Mouse (Mus musculus) midbrain, postnatal 0 days (tissue): ENCODE results near the gene Nfam1. TPM values are rescaled to one million over a fixed set of nuclear protein-coding genes. Genes with fewer than 3 reads are reported as not detected.
A peak's percentile ranks its signal among the peaks of the same experiment; 100 is the strongest.

ENCODE experiments used
- ATAC-seq: fragments of 200-750 bp; cut with Nextera tagmentation; 2 replicates; pipeline ENCODE4 v1.8.0; 2017; ENCODE audit warnings: moderate number of reproducible peaks, mild to moderate bottlenecking, moderate TSS enrichment, moderate library complexity; ENCODE audit not compliant: low FRiP score
- DNase-seq: peaks from one replicate; pipeline ENCODE4 v3.0.0-alpha.2; 2015; ENCODE audit warnings: low spot score
- H3K27ac ChIP-seq: fragments of 300-500 bp; sonication (generic); 2 replicates; pipeline ENCODE4 v1.5.1; 2014; ENCODE audit warnings: low read depth, mild to moderate bottlenecking, low read length, mixed read lengths
- H3K27me3 ChIP-seq: fragments of 300-500 bp; sonication (generic); 2 replicates; pipeline ENCODE4 v1.6.1; 2014; ENCODE audit warnings: low read length, control low read depth, mixed read lengths; ENCODE audit not compliant: insufficient read depth
- H3K36me3 ChIP-seq: fragments of 300-500 bp; sonication (generic); 2 replicates; pipeline ENCODE4 v1.6.1; 2014; ENCODE audit warnings: low read length, control low read depth, mixed read lengths; ENCODE audit not compliant: insufficient read depth
- H3K4me1 ChIP-seq: fragments of 300-500 bp; sonication (generic); 2 replicates; pipeline ENCODE4 v1.6.1; 2014; ENCODE audit warnings: mild to moderate bottlenecking, control low read depth, antibody characterized with exemption, low read length, mixed read lengths; ENCODE audit not compliant: insufficient read depth
- H3K4me2 ChIP-seq: fragments of 300-500 bp; sonication (generic); 2 replicates; pipeline ENCODE4 v1.6.1; 2014; ENCODE audit warnings: low read depth, mild to moderate bottlenecking, low read length, mixed read lengths; ENCODE audit not compliant: poor library complexity, severe bottlenecking
- H3K4me3 ChIP-seq: fragments of 300-500 bp; sonication (generic); 2 replicates; pipeline ENCODE4 v1.5.1; 2014; ENCODE audit warnings: low read depth, mild to moderate bottlenecking, low read length, moderate library complexity
- H3K9ac ChIP-seq: fragments of 300-500 bp; sonication (generic); replicated peaks from 2 replicates; pipeline ENCODE4 v1.6.1; 2014; ENCODE audit warnings: mild to moderate bottlenecking, low read length, moderate library complexity, mixed read lengths; ENCODE audit not compliant: poor library complexity, severe bottlenecking
- H3K9me3 ChIP-seq: fragments of 300-500 bp; sonication (generic); 2 replicates; pipeline ENCODE4 v1.6.1; 2016; ENCODE audit warnings: low read length, control low read depth
- CTCF ChIP-seq: IDR thresholded peaks from 2 replicates; pipeline ENCODE4 v1.5.1; 2016; ENCODE audit warnings: antibody characterized with exemption, mild to moderate bottlenecking
- WGBS: fragments of 180-500 bp; shearing (Covaris S2); extraction: QIAGEN DNeasy Blood & Tissue Kit; methylation state at CpG from one replicate; pipeline ENCODE4 v1.1.7; 2014; 5-methylcytosine and 5-hydroxymethylcytosine counted together
- polyA plus RNA-seq: library from polyadenylated mRNA; unstranded; fragments of >200 nt; fragmentation: Nextera tagmentation; extraction: Ambion mirVana; gene quantifications from 2 replicates; pipeline ENCODE4 v1.2.1, GENCODE M21; 2015
- total RNA-seq: library from RNA; depleted of rRNA; stranded (reverse); fragments of >200 nt; gene quantifications from 2 replicates; pipeline ENCODE4 v1.2.3, GENCODE M21; 2014

The Nfam1 gene
- total and polyA plus RNA-seq, 2 experiments from 2014 or later = 1.9 to 4.1 TPM

- Histone ChIP-seq H3K4me3 (peak overlapping the region; percentile 25), H3K4me2 (peak overlapping the region; percentile 77), H3K27me3 (no peaks in the 10 kb centered on the region), H3K27ac (peak overlapping the region; percentile 70), H3K9me3 (no peaks in the 10 kb centered on the region), H3K36me3 (no peaks in the 10 kb centered on the region), H3K9ac (peak overlapping the region; percentile 51), H3K4me1 (peaks cover 38% of the 10 kb centered on the region)
- ATAC-seq (peak; percentile 42), DNase-seq (peak; percentile 75)
- 1% methylated on average over 16 of the region's 16 CpGs for WGBS
- peak; percentile 22; the same call in 1 of the 2 replicates for TF ChIP-seq CTCF
Measured at GRCm38 (mm10) chr15:82958253-82958701, 74.8 kb downstream of the Nfam1 start.

GRCm38 (mm10) chr15:82956721-82957120 is 76.4 kb downstream of the Nfam1 start:
- no peak overlapping the region for H3K9ac ChIP-seq
- no peak for TF ChIP-seq CTCF
- no peak for ATAC-seq
- WGBS = 65% methylated on average over 4 of the region's 4 CpGs
- no peaks in the 10 kb centered on the region for H3K27me3 ChIP-seq
- H3K36me3 ChIP-seq = no peaks in the 10 kb centered on the region
- H3K9me3 ChIP-seq = no peaks in the 10 kb centered on the region
- H3K4me1 ChIP-seq = peaks cover 44% of the 10 kb centered on the region
- H3K27ac ChIP-seq = no peak overlapping the region
- no peak overlapping the region for H3K4me3 ChIP-seq
- H3K4me2 ChIP-seq = no peak overlapping the region
- DNase-seq = no peak

- Histone ChIP-seq H3K36me3 (no peaks in the 10 kb centered on the region), H3K4me3 (no peak overlapping the region), H3K27ac (no peak overlapping the region), H3K9me3 (no peaks in the 10 kb centered on the region), H3K27me3 (no peaks in the 10 kb centered on the region), H3K4me1 (peaks cover 41% of the 10 kb centered on the region), H3K4me2 (no peak overlapping the region), H3K9ac (no peak overlapping the region)
- DNase-seq (peak; percentile 74), ATAC-seq (no peak; the same call in 1 of the 2 replicates)
- TF ChIP-seq CTCF = no peak
- WGBS = 89% methylated on average over 3 of the region's 3 CpGs
Measured at GRCm38 (mm10) chr15:82956310-82956709, 76.8 kb downstream of the Nfam1 start.

- Histone ChIP-seq H3K36me3 (no peaks in the 10 kb centered on the region), H3K9ac (no peak overlapping the region), H3K4me1 (peaks cover 38% of the 10 kb centered on the region), H3K4me2 (no peak overlapping the region), H3K9me3 (no peaks in the 10 kb centered on the region), H3K27ac (no peak overlapping the region), H3K4me3 (no peak overlapping the region), H3K27me3 (no peaks in the 10 kb centered on the region)
- ATAC-seq (no peak), DNase-seq (no peak)
- 76% methylated on average over 8 of the region's 8 CpGs for WGBS
- TF ChIP-seq CTCF = no peak
Measured at GRCm38 (mm10) chr15:82955286-82955685, 77.8 kb downstream of the Nfam1 start.

GRCm38 (mm10) chr15:82954034-82954433 is 79.1 kb downstream of the Nfam1 start:
- peaks cover 29% of the 10 kb centered on the region for H3K4me1 ChIP-seq
- no peaks in the 10 kb centered on the region for H3K36me3 ChIP-seq
- TF ChIP-seq CTCF = no peak
- no peak for ATAC-seq
- no peak for DNase-seq
- H3K9ac ChIP-seq = peak overlapping the region; percentile 42; the same call in 1 of the 2 replicates
- H3K27me3 ChIP-seq = no peaks in the 10 kb centered on the region
- H3K27ac ChIP-seq = no peak overlapping the region
- no peak overlapping the region for H3K4me2 ChIP-seq
- no peak overlapping the region for H3K4me3 ChIP-seq
- no peaks in the 10 kb centered on the region for H3K9me3 ChIP-seq
- WGBS = 55% methylated on average over 5 of the region's 5 CpGs

- TF ChIP-seq CTCF = no peak
- H3K27me3 ChIP-seq = no peaks in the 10 kb centered on the region
- no peak overlapping the region for H3K27ac ChIP-seq
- peaks cover 22% of the 10 kb centered on the region for H3K4me1 ChIP-seq
- no peaks in the 10 kb centered on the region for H3K9me3 ChIP-seq
- whole genome bisulfite sequencing = 34% methylated on average over 4 of the region's 4 CpGs
- no peak overlapping the region for H3K9ac ChIP-seq
- no peak overlapping the region for H3K4me3 ChIP-seq
- no peaks in the 10 kb centered on the region for H3K36me3 ChIP-seq
- DNase-seq (no peak), ATAC-seq (no peak)
- H3K4me2 ChIP-seq = no peak overlapping the region
Measured at GRCm38 (mm10) chr15:82953096-82953495, 80.0 kb downstream of the Nfam1 start.
